Mouse (Mus musculus): ENCODE data around the gene Tatdn2. TPM values are rescaled to one million over a fixed set of nuclear protein-coding genes. Genes with fewer than 3 reads are reported as not detected.

The Tatdn2 gene
- total and polyA plus RNA-seq, 2 experiments from 2014 or later, result 1.6 to 52.2 TPM

- Histone ChIP-seq H3K27me3 (ENCODE audit: insufficient read depth, low read length) (no peaks in the 10 kb centered on the region), H3K4me3 (ENCODE audit: low read length) (no peak overlapping the region), H3K36me3 (ENCODE audit: insufficient read depth, low read length) (no peaks in the 10 kb centered on the region), H3K9ac (replicated peaks; ENCODE audit: low read length) (no peak overlapping the region), H3K4me1 (ENCODE audit: insufficient read depth, low read length) (no peaks in the 10 kb centered on the region), H3K9me3 (ENCODE audit: low read length) (no peaks in the 10 kb centered on the region), H3K4me2 (ENCODE audit: low read depth, low read length) (no peak overlapping the region), H3K27ac (no peak overlapping the region)
- DNase-seq (ENCODE audit: low spot score) (no peak), ATAC-seq (no peak)
- 82% methylated on average over 16 of the region's 16 CpGs for WGBS
- no peak for TF ChIP-seq CTCF (IDR thresholded peaks at IDR 0.05; ENCODE audit: low read depth)
Observed at GRCm38 (mm10) chr6:113654753-113655397, 42.0 kb upstream of the Tatdn2 start.

GRCm38 (mm10) chr6:113655475-113655874, 41.4 kb upstream of the Tatdn2 start:
- WGBS, result 92% methylated on average over 3 of the region's 3 CpGs
- H3K4me3 ChIP-seq (ENCODE audit: low read length), result no peak overlapping the region
- H3K36me3 ChIP-seq (ENCODE audit: insufficient read depth, low read length), result no peaks in the 10 kb centered on the region
- ATAC-seq (no peak), DNase-seq (ENCODE audit: low spot score) (no peak)
- no peak overlapping the region for H3K4me2 ChIP-seq (ENCODE audit: low read depth, low read length)
- no peak for TF ChIP-seq CTCF (IDR thresholded peaks at IDR 0.05; ENCODE audit: low read depth)
- H3K4me1 ChIP-seq (ENCODE audit: insufficient read depth, low read length), result no peaks in the 10 kb centered on the region
- H3K27me3 ChIP-seq (ENCODE audit: insufficient read depth, low read length), result no peaks in the 10 kb centered on the region
- H3K9ac ChIP-seq (replicated peaks; ENCODE audit: low read length), result no peak overlapping the region
- no peak overlapping the region for H3K27ac ChIP-seq
- no peaks in the 10 kb centered on the region for H3K9me3 ChIP-seq (ENCODE audit: low read length)

DNA sequence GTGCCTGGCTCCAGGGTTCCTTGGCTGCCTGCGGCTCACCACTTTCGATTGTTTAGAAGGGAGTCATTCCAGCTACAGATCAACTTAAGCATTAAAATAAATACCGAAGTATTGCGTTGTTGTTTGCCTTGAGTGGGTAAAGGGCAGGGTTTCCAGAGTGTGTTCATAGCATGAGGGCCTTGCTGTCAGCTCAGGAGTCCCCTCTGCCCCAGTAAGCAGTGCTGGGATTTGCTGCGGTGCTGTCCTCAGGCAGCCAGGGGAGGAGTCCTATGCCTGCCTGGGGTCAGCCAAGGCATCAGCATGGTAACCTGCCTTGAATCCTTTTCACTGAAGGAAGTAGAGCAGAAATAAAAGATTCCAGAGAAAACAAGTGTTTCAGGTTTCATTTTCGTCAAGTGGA, 40.0 kb upstream of the Tatdn2 start:
- DNase-seq (ENCODE audit: low spot score) (no peak), ATAC-seq (no peak)
- H3K9me3 ChIP-seq (ENCODE audit: low read length), result no peaks in the 10 kb centered on the region
- H3K36me3 ChIP-seq (ENCODE audit: insufficient read depth, low read length), result no peaks in the 10 kb centered on the region
- no peaks in the 10 kb centered on the region for H3K4me1 ChIP-seq (ENCODE audit: insufficient read depth, low read length)
- no peak overlapping the region for H3K4me3 ChIP-seq (ENCODE audit: low read length)
- no peak overlapping the region for H3K9ac ChIP-seq (replicated peaks; ENCODE audit: low read length)
- peak overlapping the region; percentile 7; the same call in 1 of the 2 replicates for H3K27ac ChIP-seq
- no peaks in the 10 kb centered on the region for H3K27me3 ChIP-seq (ENCODE audit: insufficient read depth, low read length)
- 86% methylated on average over 6 of the region's 6 CpGs for WGBS
- no peak overlapping the region for H3K4me2 ChIP-seq (ENCODE audit: low read depth, low read length)
- TF ChIP-seq CTCF (IDR thresholded peaks at IDR 0.05; ENCODE audit: low read depth), result no peak

DNA sequence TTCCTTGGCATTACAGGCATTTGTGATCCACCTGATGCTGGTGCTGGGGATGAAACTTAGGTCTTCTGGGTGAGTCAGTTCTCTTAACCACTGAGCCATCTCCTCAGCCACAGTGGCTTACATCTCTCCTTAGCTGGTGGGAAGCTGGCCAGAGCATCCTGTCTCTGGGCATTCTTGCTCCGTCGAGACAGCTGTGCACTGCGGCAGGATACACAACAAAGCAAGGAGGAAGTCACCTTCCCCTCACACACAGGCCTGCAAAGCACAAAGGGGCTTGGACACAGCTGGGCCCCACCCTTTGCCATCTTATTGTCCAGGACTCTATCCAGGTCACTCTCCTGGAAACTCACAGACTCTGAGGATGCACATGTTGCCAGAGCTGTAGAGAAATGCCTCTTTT, 38.6 kb upstream of the Tatdn2 start:
- Histone ChIP-seq H3K27ac (no peak overlapping the region), H3K4me1 (ENCODE audit: insufficient read depth, low read length) (no peaks in the 10 kb centered on the region), H3K4me3 (ENCODE audit: low read length) (no peak overlapping the region), H3K27me3 (ENCODE audit: insufficient read depth, low read length) (no peaks in the 10 kb centered on the region), H3K4me2 (ENCODE audit: low read depth, low read length) (no peak overlapping the region), H3K9ac (replicated peaks; ENCODE audit: low read length) (no peak overlapping the region), H3K9me3 (ENCODE audit: low read length) (no peaks in the 10 kb centered on the region), H3K36me3 (ENCODE audit: insufficient read depth, low read length) (no peaks in the 10 kb centered on the region)
- ATAC-seq (no peak), DNase-seq (ENCODE audit: low spot score) (no peak)
- WGBS, result 48% methylated on average over 3 of the region's 3 CpGs
- no peak for TF ChIP-seq CTCF (IDR thresholded peaks at IDR 0.05; ENCODE audit: low read depth)

- no peaks in the 10 kb centered on the region for H3K4me1 ChIP-seq (ENCODE audit: insufficient read depth, low read length)
- no peak for DNase-seq (ENCODE audit: low spot score)
- no peak for ATAC-seq
- no peak overlapping the region for H3K27ac ChIP-seq
- no peaks in the 10 kb centered on the region for H3K9me3 ChIP-seq (ENCODE audit: low read length)
- no peak overlapping the region for H3K4me2 ChIP-seq (ENCODE audit: low read depth, low read length)
- H3K9ac ChIP-seq (replicated peaks; ENCODE audit: low read length), result no peak overlapping the region
- no peak overlapping the region for H3K4me3 ChIP-seq (ENCODE audit: low read length)
- no peaks in the 10 kb centered on the region for H3K36me3 ChIP-seq (ENCODE audit: insufficient read depth, low read length)
- WGBS, result 69% methylated on average over 8 of the region's 8 CpGs
- H3K27me3 ChIP-seq (ENCODE audit: insufficient read depth, low read length), result no peaks in the 10 kb centered on the region
- TF ChIP-seq CTCF (IDR thresholded peaks at IDR 0.05; ENCODE audit: low read depth), result no peak
Observed at GRCm38 (mm10) chr6:113659648-113660491, 37.0 kb upstream of the Tatdn2 start.

DNA sequence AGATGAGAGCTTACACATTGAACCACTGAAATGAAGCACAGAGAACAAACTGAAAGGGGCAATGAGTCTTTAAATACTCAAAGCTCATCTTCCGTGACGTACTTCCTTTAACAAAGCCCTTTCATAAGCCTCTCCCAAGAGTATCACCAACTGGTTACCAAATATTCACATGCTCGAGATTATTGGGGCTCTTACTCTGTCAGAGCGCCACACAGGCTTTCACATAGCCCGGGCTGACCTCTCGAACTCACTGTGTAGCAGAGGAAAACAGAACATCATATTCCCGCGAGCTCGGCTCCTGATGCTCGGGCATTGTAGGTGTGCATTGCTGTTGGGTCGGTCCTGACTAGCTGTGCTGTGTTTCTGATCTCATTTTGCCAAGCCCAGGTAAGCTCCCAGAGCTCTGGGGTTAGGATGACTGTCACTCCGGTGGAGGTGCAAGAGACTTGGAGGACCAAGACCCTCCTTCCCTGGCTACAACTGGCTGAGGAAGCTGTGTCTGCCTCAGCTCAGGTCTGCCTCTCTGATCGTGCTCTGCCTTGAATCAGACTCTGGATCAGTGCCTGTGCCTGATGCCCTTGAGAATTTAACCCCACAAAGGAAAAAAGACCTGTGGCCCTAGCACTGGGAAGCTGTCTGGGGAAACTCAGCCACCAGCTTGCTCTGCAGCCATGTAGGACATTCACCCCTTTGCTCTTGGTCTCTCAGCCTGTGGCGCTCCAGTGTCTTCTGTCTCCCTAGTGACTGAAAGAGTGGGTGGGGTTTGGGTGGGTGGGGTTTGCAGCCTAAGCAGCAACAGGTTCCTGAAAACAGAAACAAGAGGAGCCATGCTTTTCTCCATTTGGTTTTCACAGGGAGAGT, 36.1 kb upstream of the Tatdn2 start:
- DNase-seq (ENCODE audit: low spot score), result no peak
- H3K36me3 ChIP-seq (ENCODE audit: insufficient read depth, low read length), result no peaks in the 10 kb centered on the region
- no peak overlapping the region for H3K27ac ChIP-seq
- no peak for TF ChIP-seq CTCF (IDR thresholded peaks at IDR 0.05; ENCODE audit: low read depth)
- no peak overlapping the region for H3K9ac ChIP-seq (replicated peaks; ENCODE audit: low read length)
- WGBS, result 70% methylated on average over 14 of the region's 14 CpGs
- no peaks in the 10 kb centered on the region for H3K4me1 ChIP-seq (ENCODE audit: insufficient read depth, low read length)
- no peak overlapping the region for H3K4me3 ChIP-seq (ENCODE audit: low read length)
- H3K9me3 ChIP-seq (ENCODE audit: low read length), result no peaks in the 10 kb centered on the region
- H3K4me2 ChIP-seq (ENCODE audit: low read depth, low read length), result no peak overlapping the region
- H3K27me3 ChIP-seq (ENCODE audit: insufficient read depth, low read length), result no peaks in the 10 kb centered on the region
- ATAC-seq, result no peak
